Mouse (Mus musculus) neural tube, embryonic 15.5 days (tissue): ENCODE data around the gene Zfp668. TPM values are rescaled to one million over a fixed set of nuclear protein-coding genes. Genes with fewer than 3 reads are reported as not detected.
"Not testable (repeated sequence)": the region's sequence is repeated elsewhere in the genome, so short reads cannot be mapped to it uniquely, and the experiment has no call there.

Experiments used
- ATAC-seq: fragments of 200-750 bp; cut with Nextera tagmentation; 2 replicates; pipeline ENCODE4 v1.8.0; 2017; ENCODE audit warnings: mild to moderate bottlenecking, moderate TSS enrichment, moderate library complexity; ENCODE audit not compliant: low FRiP score
- H3K27ac ChIP-seq: fragments of 300-500 bp; sonication (generic); replicated peaks from 2 replicates; pipeline ENCODE4 v1.5.1; 2015; ENCODE audit warnings: mild to moderate bottlenecking, inconsistent platforms
- H3K27me3 ChIP-seq: fragments of 300-500 bp; sonication (generic); replicated peaks from 2 replicates; pipeline ENCODE4 v1.6.1; 2015; ENCODE audit warnings: inconsistent platforms
- H3K36me3 ChIP-seq: fragments of 300-500 bp; sonication (generic); 2 replicates; pipeline ENCODE4 v1.6.1; 2015; ENCODE audit warnings: inconsistent platforms
- H3K4me1 ChIP-seq: fragments of 300-500 bp; sonication (generic); 2 replicates; pipeline ENCODE4 v1.6.1; 2015; ENCODE audit warnings: inconsistent platforms
- H3K4me2 ChIP-seq: fragments of 300-500 bp; sonication (generic); 2 replicates; pipeline ENCODE4 v1.6.1; 2015; ENCODE audit warnings: inconsistent platforms, mild to moderate bottlenecking, moderate library complexity
- H3K4me3 ChIP-seq: fragments of 300-500 bp; sonication (generic); replicated peaks from 2 replicates; pipeline ENCODE4 v1.5.1; 2015; ENCODE audit warnings: mild to moderate bottlenecking, inconsistent platforms
- H3K9ac ChIP-seq: fragments of 300-500 bp; sonication (generic); replicated peaks from 2 replicates; pipeline ENCODE4 v1.6.1; 2015; ENCODE audit warnings: mild to moderate bottlenecking, inconsistent platforms
- H3K9me3 ChIP-seq: fragments of 300-500 bp; sonication (generic); replicated peaks from 2 replicates; pipeline ENCODE4 v1.6.1; 2016; ENCODE audit warnings: inconsistent platforms
- WGBS: fragments of 180-500 bp; shearing (Covaris S2); methylation state at CpG from one replicate; pipeline ENCODE4 v1.1.7; 2015; ENCODE audit warnings: mixed read lengths; 5-methylcytosine and 5-hydroxymethylcytosine counted together
- polyA plus RNA-seq: library from polyadenylated mRNA; unstranded; fragments of >200 nt; fragmentation: Nextera tagmentation; extraction: Ambion mirVana; gene quantifications from 2 replicates; pipeline ENCODE4 v1.2.1, GENCODE M21; 2015

Gene Zfp668
- polyA plus RNA-seq, 1 experiment from 2014 or later = 30.4 TPM

- no peak for ATAC-seq
- whole genome bisulfite sequencing = 92% methylated on average over 4 of the region's 4 CpGs
- Histone ChIP-seq H3K9me3 (no peaks in the 10 kb centered on the region), H3K36me3 (peaks cover 37% of the 10 kb centered on the region), H3K9ac (no peak overlapping the region), H3K4me3 (no peak overlapping the region), H3K4me2 (no peak overlapping the region), H3K27ac (no peak overlapping the region), H3K4me1 (peaks cover 33% of the 10 kb centered on the region), H3K27me3 (no peaks in the 10 kb centered on the region)
Observed at GRCm38 (mm10) chr7:127908656-127909055, 32.0 kb upstream of the Zfp668 start.

GRCm38 (mm10) chr7:127907939-127908338 is 31.3 kb upstream of the Zfp668 start:
- Histone ChIP-seq H3K36me3 (peaks cover 37% of the 10 kb centered on the region), H3K4me2 (no peak overlapping the region), H3K9me3 (no peaks in the 10 kb centered on the region), H3K4me1 (peaks cover 26% of the 10 kb centered on the region), H3K9ac (no peak overlapping the region), H3K27ac (no peak overlapping the region), H3K27me3 (no peaks in the 10 kb centered on the region), H3K4me3 (no peak overlapping the region)
- WGBS = 94% methylated on average over 12 of the region's 12 CpGs
- ATAC-seq = no peak

GRCm38 (mm10) chr7:127903971-127904796 is 27.6 kb upstream of the Zfp668 start, which contains the start of gene Bckdk:
Gene Bckdk, plus strand, starts transcription at chr7:127904082.
- WGBS = 8% methylated on average over 38 of the region's 38 CpGs
- Histone ChIP-seq H3K4me1 (peaks cover 18% of the 10 kb centered on the region), H3K4me3 (peak within 1 kb of the TSS; percentile 73), H3K27me3 (no peaks in the 10 kb centered on the region), H3K4me2 (peak within 1 kb of the TSS; percentile 86), H3K36me3 (peaks cover 30% of the 10 kb centered on the region), H3K27ac (peak within 1 kb of the TSS; percentile 89), H3K9ac (peak within 1 kb of the TSS; percentile 71), H3K9me3 (no peaks in the 10 kb centered on the region)
- ATAC-seq = peak; percentile 91

GRCm38 (mm10) chr7:127901772-127902171 is 25.1 kb upstream of the Zfp668 start:
- no peak overlapping the region for H3K27ac ChIP-seq
- peaks cover 6% of the 10 kb centered on the region for H3K36me3 ChIP-seq
- no peak overlapping the region for H3K4me3 ChIP-seq
- 86% methylated on average over 2 of the region's 2 CpGs for WGBS
- ATAC-seq = no peak
- peaks cover 18% of the 10 kb centered on the region for H3K4me1 ChIP-seq
- H3K9me3 ChIP-seq = no peaks in the 10 kb centered on the region
- no peaks in the 10 kb centered on the region for H3K27me3 ChIP-seq
- no peak overlapping the region for H3K4me2 ChIP-seq
- no peak overlapping the region for H3K9ac ChIP-seq

- no peaks in the 10 kb centered on the region for H3K27me3 ChIP-seq
- no peak overlapping the region for H3K4me2 ChIP-seq
- H3K9ac ChIP-seq = no peak overlapping the region
- H3K4me3 ChIP-seq = no peak overlapping the region
- H3K9me3 ChIP-seq = no peaks in the 10 kb centered on the region
- peaks cover 13% of the 10 kb centered on the region for H3K4me1 ChIP-seq
- 56% methylated on average over 7 of the region's 7 CpGs for WGBS
- ATAC-seq = no peak
- H3K36me3 ChIP-seq = no peaks in the 10 kb centered on the region
- H3K27ac ChIP-seq = no peak overlapping the region
Observed at GRCm38 (mm10) chr7:127899997-127900396, 23.4 kb upstream of the Zfp668 start.

- H3K4me1 ChIP-seq = peaks cover 13% of the 10 kb centered on the region
- H3K36me3 ChIP-seq = peaks cover 2% of the 10 kb centered on the region; the same call in 1 of the 2 replicates
- no peak for ATAC-seq
- H3K4me2 ChIP-seq = no peak overlapping the region
- H3K27me3 ChIP-seq = no peaks in the 10 kb centered on the region
- no peaks in the 10 kb centered on the region for H3K9me3 ChIP-seq
- no peak overlapping the region for H3K9ac ChIP-seq
- 37% methylated on average over 10 of the region's 10 CpGs for WGBS
- H3K27ac ChIP-seq = no peak overlapping the region
- no peak overlapping the region for H3K4me3 ChIP-seq
Observed at GRCm38 (mm10) chr7:127898179-127898956, 21.7 kb upstream of the Zfp668 start.

- WGBS = 92% methylated on average over 7 of the region's 7 CpGs
- Histone ChIP-seq H3K27me3 (no peaks in the 10 kb centered on the region), H3K27ac (no peak overlapping the region), H3K4me3 (no peak overlapping the region), H3K4me1 (peaks cover 13% of the 10 kb centered on the region), H3K9me3 (no peaks in the 10 kb centered on the region), H3K4me2 (no peak overlapping the region), H3K36me3 (peaks cover 10% of the 10 kb centered on the region), H3K9ac (no peak overlapping the region)
- no peak for ATAC-seq
Observed at GRCm38 (mm10) chr7:127897542-127897941, 20.9 kb upstream of the Zfp668 start.

- ATAC-seq = no peak
- Histone ChIP-seq H3K4me2 (no peak overlapping the region), H3K36me3 (peaks cover 16% of the 10 kb centered on the region), H3K4me1 (peaks cover 13% of the 10 kb centered on the region), H3K27ac (no peak overlapping the region), H3K4me3 (no peak overlapping the region), H3K27me3 (no peaks in the 10 kb centered on the region), H3K9ac (no peak overlapping the region), H3K9me3 (no peaks in the 10 kb centered on the region)
- WGBS = 59% methylated on average over 13 of the region's 13 CpGs
Observed at GRCm38 (mm10) chr7:127896384-127896783, 19.8 kb upstream of the Zfp668 start.

- Histone ChIP-seq H3K4me3 (peak overlapping the region; percentile 61), H3K36me3 (peaks cover 18% of the 10 kb centered on the region), H3K4me1 (peaks cover 13% of the 10 kb centered on the region), H3K27ac (peak overlapping the region; percentile 65), H3K4me2 (peak overlapping the region; percentile 72)
- WGBS = 65% methylated on average over 7 of the region's 7 CpGs
- peak; percentile 22 for ATAC-seq
- not testable (repeated sequence) for H3K27me3 ChIP-seq, H3K9me3 ChIP-seq, H3K9ac ChIP-seq
Observed at GRCm38 (mm10) chr7:127895891-127896290, 19.3 kb upstream of the Zfp668 start.

GRCm38 (mm10) chr7:127895442-127895841 is 18.8 kb upstream of the Zfp668 start, which contains the start of the genes Gm21974 and Vkorc1:
Gene Gm21974, minus strand, starts transcription at chr7:127895454.
Gene Vkorc1, minus strand, starts transcription at chr7:127895617.
- peak; percentile 97 for ATAC-seq
- H3K4me3 ChIP-seq = peak within 1 kb of the TSS; percentile 61
- H3K27ac ChIP-seq = peak within 1 kb of the TSS; percentile 75
- H3K4me2 ChIP-seq = peak within 1 kb of the TSS; percentile 72
- H3K9ac ChIP-seq = peak within 1 kb of the TSS; percentile 56
- H3K36me3 ChIP-seq = peaks cover 21% of the 10 kb centered on the region
- under 1% methylated on average over 26 of the region's 26 CpGs for WGBS
- peaks cover 13% of the 10 kb centered on the region for H3K4me1 ChIP-seq
- H3K9me3 ChIP-seq = no peaks in the 10 kb centered on the region
- no peaks in the 10 kb centered on the region for H3K27me3 ChIP-seq

GRCm38 (mm10) chr7:127894480-127894879 is 17.9 kb upstream of the Zfp668 start:
- peaks cover 13% of the 10 kb centered on the region for H3K4me1 ChIP-seq
- peak overlapping the region; percentile 72 for H3K4me2 ChIP-seq
- peaks cover 28% of the 10 kb centered on the region for H3K36me3 ChIP-seq
- H3K9me3 ChIP-seq = no peaks in the 10 kb centered on the region
- no peak for ATAC-seq
- H3K9ac ChIP-seq = peak overlapping the region; percentile 56
- peak overlapping the region; percentile 61 for H3K4me3 ChIP-seq
- no peaks in the 10 kb centered on the region for H3K27me3 ChIP-seq
- 80% methylated on average over 5 of the region's 5 CpGs for WGBS
- H3K27ac ChIP-seq = peak overlapping the region; percentile 75; the same call in 1 of the 2 replicates
